Comparison of ENCODE assay signal across 9 mouse cellular contexts in genomic region chr7:83654938-83655630, GRCm38 (mm10). TPM values are rescaled to one million over a fixed set of nuclear protein-coding genes. Genes with fewer than 3 reads are reported as not detected.
DNase-seq lines count a peak whose midpoint lies in the region; ATAC-seq and TF ChIP-seq lines count a peak whose summit lies in the region.
"Had no signal": no experiment of that assay in that cellular context is flagged by ENCODE, and none has a peak within 500 bp of the region (broad histone marks: within the 10 kb centered on the region; RNA-seq: fewer than 3 reads in every experiment).

No protein-coding gene starts in this region.

- 56% methylated on average over 5 of the region's 5 CpGs for WGBS in heart, embryonic 15.5 days
- 36% methylated on average over 5 of the region's 5 CpGs for WGBS in liver, embryonic 11.5 days
- 67% methylated on average over 5 of the region's 5 CpGs for WGBS in small intestine, adult 2 months
- 55% methylated on average over 5 of the region's 5 CpGs for WGBS in cerebellum, adult 2 months

- H3K27ac ChIP-seq in heart, embryonic 15.5 days, result peak overlapping the region; percentile 61
- H3K27ac ChIP-seq in liver, embryonic 11.5 days (ENCODE audit: low read depth, low read length), result no peak overlapping the region
- peak overlapping the region; percentile 94 for H3K27ac ChIP-seq in small intestine, adult 2 months (ENCODE audit: insufficient read depth, low read depth, low read length)
- H3K27ac ChIP-seq in cerebellum, adult 2 months (ENCODE audit: insufficient read depth, low read length), result no peak overlapping the region
- H3K27ac ChIP-seq: midbrain, embryonic 12.5 days had no signal

- H3K9ac ChIP-seq in heart, embryonic 15.5 days, result no peak overlapping the region
- H3K9ac ChIP-seq in liver, embryonic 11.5 days (ENCODE audit: low read depth, low read length), result no peak overlapping the region
- H3K9ac ChIP-seq: midbrain, embryonic 12.5 days had no signal

- peak; percentile 31 to 68 for DNase-seq in adrenal gland, adult (ENCODE audit: inconsistent age in 2 of 2, low spot score in 1 of 2)
- DNase-seq in adrenal gland, postnatal 25 days, result no peak
- no peak for DNase-seq in liver, embryonic 11.5 days (ENCODE audit: low spot score)
- DNase-seq in ovary, postnatal 14 days (ENCODE audit: low spot score), result no peak
- no peak for DNase-seq in cerebellum, adult 2 months
- DNase-seq in ovary, postnatal 36 days (ENCODE audit: low spot score), result no peak

- H3K4me2 ChIP-seq in heart, embryonic 15.5 days, result peak overlapping the region; percentile 26
- peak overlapping the region; percentile 35 for H3K4me2 ChIP-seq in liver, embryonic 11.5 days
- H3K4me2 ChIP-seq: midbrain, embryonic 12.5 days had no signal

- peak overlapping the region; percentile 23 for H3K4me3 ChIP-seq in heart, embryonic 15.5 days
- peak overlapping the region; percentile 29; the same call in 1 of the 2 replicates for H3K4me3 ChIP-seq in liver, embryonic 11.5 days (ENCODE audit: low read depth, low read length)
- H3K4me3 ChIP-seq in small intestine, adult 2 months (ENCODE audit: low read depth, low read length), result peak overlapping the region; percentile 57
- H3K4me3 ChIP-seq in cerebellum, adult 2 months (replicated peaks; ENCODE audit: insufficient read depth, low read depth, low read length), result no peak overlapping the region
- H3K4me3 ChIP-seq: midbrain, embryonic 12.5 days had no signal

- peak; percentile 69 for TF ChIP-seq POLR2A in small intestine, adult 2 months (IDR thresholded peaks at IDR 0.05; ENCODE audit: low read depth, low read length)
- no peak for TF ChIP-seq POLR2A in cerebellum, adult 2 months (IDR thresholded peaks at IDR 0.05; ENCODE audit: borderline replicate concordance, insufficient read depth, low read length)

- H3K36me3 ChIP-seq in heart, embryonic 15.5 days, result no peaks in the 10 kb centered on the region
- no peaks in the 10 kb centered on the region for H3K36me3 ChIP-seq in liver, embryonic 11.5 days (ENCODE audit: control insufficient read depth, insufficient read depth, low read length)
- H3K36me3 ChIP-seq in small intestine, adult 2 months (ENCODE audit: control insufficient read depth, insufficient read depth, low read length), result no peaks in the 10 kb centered on the region; the same call in 1 of the 2 replicates
- H3K36me3 ChIP-seq: midbrain, embryonic 12.5 days had no signal

- H3K4me1 ChIP-seq in heart, embryonic 15.5 days (replicated peaks), result no peaks in the 10 kb centered on the region
- no peaks in the 10 kb centered on the region for H3K4me1 ChIP-seq in liver, embryonic 11.5 days (replicated peaks; ENCODE audit: control insufficient read depth, insufficient read depth, low read length)
- peaks cover 9% of the 10 kb centered on the region for H3K4me1 ChIP-seq in small intestine, adult 2 months (ENCODE audit: control insufficient read depth, insufficient read depth, insufficient read length, low read length)
- H3K4me1 ChIP-seq in cerebellum, adult 2 months (ENCODE audit: control insufficient read depth, insufficient read depth, low read length), result peaks cover 17% of the 10 kb centered on the region
- H3K4me1 ChIP-seq: midbrain, embryonic 12.5 days had no signal

- peak; percentile 71 for ATAC-seq in heart, embryonic 15.5 days (replicated peaks; ENCODE audit: insufficient number of reproducible peaks, insufficient read depth, low FRiP score, low read depth)
- no peak; the same call in 1 of the 2 replicates for ATAC-seq in liver, embryonic 11.5 days (replicated peaks; ENCODE audit: low FRiP score)

- no peaks in the 10 kb centered on the region for H3K27me3 ChIP-seq in heart, embryonic 15.5 days
- no peaks in the 10 kb centered on the region for H3K27me3 ChIP-seq in liver, embryonic 11.5 days (replicated peaks; ENCODE audit: control insufficient read depth, insufficient read depth, low read length)
- H3K27me3 ChIP-seq in small intestine, adult 2 months (ENCODE audit: control insufficient read depth, insufficient read depth, low read length), result no peaks in the 10 kb centered on the region
- no peaks in the 10 kb centered on the region for H3K27me3 ChIP-seq in cerebellum, adult 2 months (ENCODE audit: control insufficient read depth, insufficient read depth, low read length)
- H3K27me3 ChIP-seq: midbrain, embryonic 12.5 days had no signal

- TF ChIP-seq CTCF in small intestine, adult 2 months (IDR thresholded peaks at IDR 0.05; ENCODE audit: extremely low read depth, insufficient read length, insufficient replicate concordance, low read depth, low read length), result no peak
- TF ChIP-seq CTCF in cerebellum, adult 2 months (IDR thresholded peaks at IDR 0.05; ENCODE audit: borderline replicate concordance, insufficient read depth, low read depth, low read length), result no peak

- no peaks in the 10 kb centered on the region for H3K9me3 ChIP-seq in heart, embryonic 15.5 days (replicated peaks)
- H3K9me3 ChIP-seq in liver, embryonic 11.5 days (ENCODE audit: control insufficient read depth, low read length), result no peaks in the 10 kb centered on the region
- H3K9me3 ChIP-seq: midbrain, embryonic 12.5 days had no signal

RNA-seq across cellular contexts. Expression of gene Stard5, which starts 23.3 kb away (rescaled TPM):
- 38.3 and 41.9 TPM in 2 replicates for total RNA-seq in adrenal gland, postnatal 25 days (2021)
- polyA plus RNA-seq in heart, embryonic 15.5 days (2015; fragmentation: Nextera tagmentation; extraction: Ambion mirVana), result 29.8 and 36.0 TPM in 2 replicates
- polyA plus RNA-seq in liver, embryonic 11.5 days (2014; fragmentation: Nextera tagmentation; extraction: Ambion mirVana), result 9.2 and 10.8 TPM in 2 replicates
- polyA plus RNA-seq in small intestine, adult 2 months (2012; rRNA removed), result 2.5 and 4.9 TPM in 2 replicates
- polyA plus RNA-seq in cerebellum, adult 2 months (2012; rRNA removed), result 31.0 and 33.5 TPM in 2 replicates

Comparison
In these comparisons a context has a peak if more than half of its experiments do, and no peak if none do; other contexts are left out.
1. DNase-seq: peak in adrenal gland, adult (2 of 2); none in adrenal gland, postnatal 25 days (single experiment), liver, embryonic 11.5 days (single experiment), ovary, postnatal 14 days (single experiment), cerebellum, adult 2 months (0 of 2) and ovary, postnatal 36 days (single experiment).
2. H3K27ac ChIP-seq: peak in heart, embryonic 15.5 days (single experiment) and small intestine, adult 2 months (single experiment); none in liver, embryonic 11.5 days (single experiment) and cerebellum, adult 2 months (single experiment).